Mouse (Mus musculus): ENCODE data around the gene Sike1. TPM values are rescaled to one million over a fixed set of nuclear protein-coding genes. Genes with fewer than 3 reads are reported as not detected.

The Sike1 gene
- total and polyA plus RNA-seq, 3 experiments = 15.7 to 27.0 TPM; not detected in 1

Other genes with a start within 250 kb of the Sike1 start
- gene Tshb, start 213.0 kb upstream of the Sike1 start, total RNA-seq (2012; rRNA removed) = not detected in 2 replicates
- gene Tshb, start 213.0 kb upstream of the Sike1 start, polyA plus RNA-seq (2012; ENCODE audit: insufficient read depth in 1 of 2, insufficient read length in 2 of 2, low read depth in 1 of 2, low replicate concordance in 2 of 2, missing spikeins in 1 of 2) = not detected
- 0.08 TPM in 1 of 2 replicates, not detected in the other for gene Sycp1, start 59.6 kb upstream of the Sike1 start, total RNA-seq (2012; rRNA removed)
- 1 to 10 TPM in 1 of 2 experiments, not detected in 1; 4.3 TPM for gene Sycp1, start 59.6 kb upstream of the Sike1 start, polyA plus RNA-seq (2012; ENCODE audit: insufficient read depth in 1 of 2, insufficient read length in 2 of 2, low read depth in 1 of 2, low replicate concordance in 2 of 2, missing spikeins in 1 of 2)
- not detected in 2 replicates for gene Nr1h5, start 31.6 kb upstream of the Sike1 start, total RNA-seq (2012; rRNA removed)
- under 1 TPM in 1 of 2 experiments, not detected in 1; 0.03 TPM for gene Nr1h5, start 31.6 kb upstream of the Sike1 start, polyA plus RNA-seq (2012; ENCODE audit: insufficient read depth in 1 of 2, insufficient read length in 2 of 2, low read depth in 1 of 2, low replicate concordance in 2 of 2, missing spikeins in 1 of 2)
- 189 and 197 TPM in 2 replicates for gene Csde1, start 24.7 kb downstream of the Sike1 start, total RNA-seq (2012; rRNA removed)
- 100 to 1,000 TPM; 142 to 202 TPM for gene Csde1, start 24.7 kb downstream of the Sike1 start, polyA plus RNA-seq (2012; ENCODE audit: insufficient read depth in 1 of 2, insufficient read length in 2 of 2, low read depth in 1 of 2, low replicate concordance in 2 of 2, missing spikeins in 1 of 2)
- 92.0 and 95.9 TPM in 2 replicates for gene Nras, start 62.6 kb downstream of the Sike1 start, total RNA-seq (2012; rRNA removed)
- gene Nras, start 62.6 kb downstream of the Sike1 start, polyA plus RNA-seq (2012; ENCODE audit: insufficient read depth in 1 of 2, insufficient read length in 2 of 2, low read depth in 1 of 2, low replicate concordance in 2 of 2, missing spikeins in 1 of 2) = 100 to 1,000 TPM in 1 of 2 experiments, 10 to 100 TPM in 1; 95.3 to 193 TPM
- 0.08 TPM in 1 of 2 replicates, not detected in the other for gene Ampd1, start 78.3 kb downstream of the Sike1 start, total RNA-seq (2012; rRNA removed)
- under 1 TPM in 1 of 2 experiments, not detected in 1; 0.18 TPM for gene Ampd1, start 78.3 kb downstream of the Sike1 start, polyA plus RNA-seq (2012; ENCODE audit: insufficient read depth in 1 of 2, insufficient read length in 2 of 2, low read depth in 1 of 2, low replicate concordance in 2 of 2, missing spikeins in 1 of 2)
- gene Dennd2c, start 106.9 kb downstream of the Sike1 start, total RNA-seq (2012; rRNA removed) = 5.0 and 5.2 TPM in 2 replicates
- gene Dennd2c, start 106.9 kb downstream of the Sike1 start, polyA plus RNA-seq (2012; ENCODE audit: insufficient read depth in 1 of 2, insufficient read length in 2 of 2, low read depth in 1 of 2, low replicate concordance in 2 of 2, missing spikeins in 1 of 2) = 1 to 10 TPM in 1 of 2 experiments, not detected in 1; 8.0 TPM
- gene Bcas2, start 175.9 kb downstream of the Sike1 start, total RNA-seq (2012; rRNA removed) = 115 and 117 TPM in 2 replicates
- 100 to 1,000 TPM in 1 of 2 experiments, not detected in 1; 166 TPM for gene Bcas2, start 175.9 kb downstream of the Sike1 start, polyA plus RNA-seq (2012; ENCODE audit: insufficient read depth in 1 of 2, insufficient read length in 2 of 2, low read depth in 1 of 2, low replicate concordance in 2 of 2, missing spikeins in 1 of 2)

All from MEL (cell line).